Mouse (Mus musculus) neural tube, embryonic 12.5 days (tissue): ENCODE data around the gene Cplx3. TPM values are rescaled to one million over a fixed set of nuclear protein-coding genes. Genes with fewer than 3 reads are reported as not detected.
A peak's percentile ranks its signal among the peaks of the same experiment; 100 is the strongest.

Experiments
- ATAC-seq: fragments of 200-750 bp; cut with Nextera tagmentation; 2 replicates; pipeline ENCODE4 v1.8.0; 2017; ENCODE audit warnings: low read depth, mild to moderate bottlenecking, moderate TSS enrichment, moderate library complexity; ENCODE audit not compliant: low FRiP score
- H3K27ac ChIP-seq: fragments of 300-500 bp; sonication (generic); 2 replicates; pipeline ENCODE4 v1.5.1; 2016
- H3K27me3 ChIP-seq: fragments of 300-500 bp; sonication (generic); replicated peaks from 2 replicates; pipeline ENCODE4 v1.6.1; 2016; ENCODE audit warnings: mild to moderate bottlenecking
- H3K36me3 ChIP-seq: fragments of 300-500 bp; sonication (generic); 2 replicates; pipeline ENCODE4 v1.6.1; 2016; ENCODE audit warnings: mild to moderate bottlenecking
- H3K4me1 ChIP-seq: fragments of 300-500 bp; sonication (generic); 2 replicates; pipeline ENCODE4 v1.6.1; 2016
- H3K4me2 ChIP-seq: fragments of 300-500 bp; sonication (generic); replicated peaks from 2 replicates; pipeline ENCODE4 v1.6.1; 2016; ENCODE audit warnings: mild to moderate bottlenecking
- H3K4me3 ChIP-seq: fragments of 300-500 bp; sonication (generic); 2 replicates; pipeline ENCODE4 v1.5.1; 2016
- H3K9ac ChIP-seq: fragments of 300-500 bp; sonication (generic); 2 replicates; pipeline ENCODE4 v1.6.1; 2016; ENCODE audit warnings: mild to moderate bottlenecking
- H3K9me3 ChIP-seq: fragments of 300-500 bp; sonication (generic); 2 replicates; pipeline ENCODE4 v1.6.1; 2016; ENCODE audit warnings: mild to moderate bottlenecking
- WGBS: fragments of 180-500 bp; shearing (Covaris S2); methylation state at CpG from one replicate; pipeline ENCODE4 v1.1.7; 2016; 5-methylcytosine and 5-hydroxymethylcytosine counted together
- polyA plus RNA-seq: library from polyadenylated mRNA; unstranded; fragments of >200 nt; fragmentation: Nextera tagmentation; extraction: Ambion mirVana; gene quantifications from 2 replicates; pipeline ENCODE4 v1.2.1, GENCODE M21; 2016

Gene Cplx3
- polyA plus RNA-seq, 1 experiment from 2014 or later: not detected

GRCm38 (mm10) chr9:57590726-57591125, 15.4 kb downstream of the Cplx3 start:
- no peak overlapping the region for H3K4me3 ChIP-seq
- 38% methylated on average over 5 of the region's 5 CpGs for WGBS
- H3K4me2 ChIP-seq: peak overlapping the region; percentile 87; the same call in 1 of the 2 replicates
- H3K27ac ChIP-seq: no peak overlapping the region
- H3K4me1 ChIP-seq: peaks cover 15% of the 10 kb centered on the region
- H3K36me3 ChIP-seq: peaks cover 48% of the 10 kb centered on the region
- H3K27me3 ChIP-seq: no peaks in the 10 kb centered on the region
- no peaks in the 10 kb centered on the region for H3K9me3 ChIP-seq
- no peak for ATAC-seq
- H3K9ac ChIP-seq: no peak overlapping the region

- peaks cover 46% of the 10 kb centered on the region for H3K36me3 ChIP-seq
- peak within 1 kb of the TSS; percentile 37; the same call in 1 of the 2 replicates for H3K27ac ChIP-seq
- no peaks in the 10 kb centered on the region for H3K9me3 ChIP-seq
- peak; percentile 90 for ATAC-seq
- peak within 1 kb of the TSS; percentile 87 for H3K4me2 ChIP-seq
- peak within 1 kb of the TSS; percentile 73 for H3K9ac ChIP-seq
- under 1% methylated on average over 58 of the region's 58 CpGs for WGBS
- H3K27me3 ChIP-seq: no peaks in the 10 kb centered on the region
- H3K4me3 ChIP-seq: peak within 1 kb of the TSS; percentile 67
- H3K4me1 ChIP-seq: peaks cover 15% of the 10 kb centered on the region
These were observed 16.6 kb downstream of the Cplx3 start, which contains the start of gene Ulk3 for GRCm38 (mm10) chr9:57589224-57590126. TSS of gene Ulk3 (plus strand) at chr9:57589452.

DNA sequence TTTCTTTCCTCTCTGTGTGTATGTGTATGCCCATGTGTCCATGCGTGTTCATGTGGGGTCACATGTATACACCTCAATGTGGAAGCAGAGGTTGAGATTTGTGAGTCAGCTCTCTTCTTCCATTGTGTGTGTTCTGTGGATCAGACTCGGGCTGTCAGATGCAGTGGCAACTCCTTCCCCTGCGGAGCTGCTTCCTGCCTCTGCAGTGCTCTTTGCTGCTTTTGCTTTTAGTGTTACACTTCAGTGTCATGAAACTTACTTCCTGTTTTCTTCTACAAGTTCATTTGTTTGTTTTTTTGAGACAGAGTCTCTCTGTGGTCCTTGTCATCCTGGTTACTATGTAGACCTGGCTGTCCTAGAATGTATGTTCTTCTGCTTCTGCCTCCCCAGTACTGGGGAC, 21.1 kb downstream of the Cplx3 start:
- H3K4me1 ChIP-seq: peaks cover 11% of the 10 kb centered on the region
- no peak overlapping the region for H3K9ac ChIP-seq
- H3K4me3 ChIP-seq: no peak overlapping the region
- H3K27me3 ChIP-seq: no peaks in the 10 kb centered on the region
- no peak overlapping the region for H3K4me2 ChIP-seq
- H3K9me3 ChIP-seq: no peaks in the 10 kb centered on the region
- no peak for ATAC-seq
- H3K27ac ChIP-seq: no peak overlapping the region
- WGBS: 82% methylated on average over 3 of the region's 3 CpGs
- H3K36me3 ChIP-seq: peaks cover 70% of the 10 kb centered on the region

DNA sequence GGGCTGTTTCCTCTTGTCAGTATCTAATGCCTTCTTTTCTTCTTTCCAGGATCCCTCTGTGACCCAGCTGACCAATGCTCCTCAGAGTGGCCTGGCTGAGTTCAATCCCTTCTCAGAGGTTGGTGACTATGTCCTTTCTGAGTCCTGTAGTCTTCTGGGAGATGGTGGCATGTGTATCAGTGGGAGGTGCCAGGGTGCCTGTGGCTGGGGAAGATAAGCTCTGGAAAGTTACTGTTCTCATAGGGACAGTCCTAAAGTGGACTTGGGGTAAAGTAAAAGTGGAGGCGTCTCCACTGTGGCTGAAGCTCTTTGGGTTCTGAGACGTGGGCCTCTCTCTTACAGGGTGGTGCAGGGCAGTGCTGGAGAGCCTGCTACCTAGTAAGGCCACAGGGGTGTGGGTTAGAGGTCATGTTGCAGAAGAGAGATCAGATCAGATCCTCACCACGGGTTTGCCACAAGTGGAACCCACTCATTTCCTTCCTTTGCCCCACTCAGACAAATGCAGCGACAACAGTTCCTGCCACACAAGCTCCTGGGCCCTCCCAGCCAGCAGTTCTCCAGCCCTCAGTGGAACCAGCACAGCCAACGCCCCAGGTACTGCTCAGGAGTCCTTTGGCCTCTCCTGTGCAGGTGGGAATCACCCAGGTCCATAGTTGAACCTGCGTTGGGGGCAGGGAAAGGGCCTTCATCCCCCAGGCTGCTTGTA, 28.8 kb downstream of the Cplx3 start:
- 84% methylated on average over 6 of the region's 6 CpGs for WGBS
- Histone ChIP-seq H3K36me3 (peaks cover 61% of the 10 kb centered on the region), H3K4me1 (no peaks in the 10 kb centered on the region)

DNA sequence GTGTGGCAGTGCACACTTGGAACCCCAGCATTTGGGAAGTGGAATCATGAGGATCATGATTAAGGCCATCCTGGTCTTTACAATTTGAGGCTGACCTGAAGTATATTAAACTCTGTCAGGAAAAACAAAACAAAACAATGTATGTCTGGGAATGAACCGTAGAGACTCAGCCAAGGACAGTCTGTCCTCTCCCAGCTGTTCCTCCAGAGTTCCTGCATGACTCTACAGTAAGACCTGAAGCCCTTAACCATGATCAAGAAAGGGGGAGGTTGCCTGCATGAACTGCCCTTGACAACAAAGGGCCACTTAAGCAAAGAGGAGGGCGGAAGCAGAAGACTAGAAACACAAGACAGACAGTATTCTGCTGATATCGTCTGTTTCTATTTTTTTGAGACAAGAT, 30.5 kb downstream of the Cplx3 start:
- H3K4me1 ChIP-seq: no peaks in the 10 kb centered on the region
- no peak overlapping the region for H3K4me2 ChIP-seq
- WGBS: 88% methylated on average over 3 of the region's 3 CpGs
- H3K27ac ChIP-seq: no peak overlapping the region
- no peak overlapping the region for H3K4me3 ChIP-seq
- ATAC-seq: no peak
- H3K9ac ChIP-seq: no peak overlapping the region
- H3K36me3 ChIP-seq: peaks cover 53% of the 10 kb centered on the region
- no peaks in the 10 kb centered on the region for H3K27me3 ChIP-seq
- H3K9me3 ChIP-seq: no peaks in the 10 kb centered on the region

More for the DNA sequence above, 28.8 kb downstream of the Cplx3 start:
- no peak for ATAC-seq
- no peak overlapping the region for H3K4me2 ChIP-seq
- no peak overlapping the region for H3K27ac ChIP-seq
- no peak overlapping the region for H3K4me3 ChIP-seq
- H3K9me3 ChIP-seq: no peaks in the 10 kb centered on the region
- H3K27me3 ChIP-seq: no peaks in the 10 kb centered on the region
- no peak overlapping the region for H3K9ac ChIP-seq

- ATAC-seq: no peak
- no peak overlapping the region for H3K9ac ChIP-seq
- H3K4me2 ChIP-seq: no peak overlapping the region
- H3K27ac ChIP-seq: no peak overlapping the region
- no peaks in the 10 kb centered on the region for H3K4me1 ChIP-seq
- no peaks in the 10 kb centered on the region for H3K27me3 ChIP-seq
- H3K9me3 ChIP-seq: no peaks in the 10 kb centered on the region
- no peak overlapping the region for H3K4me3 ChIP-seq
- peaks cover 49% of the 10 kb centered on the region for H3K36me3 ChIP-seq
These were observed 31.7 kb downstream of the Cplx3 start for GRCm38 (mm10) chr9:57574397-57574796.

- Histone ChIP-seq H3K27ac (no peak overlapping the region), H3K9me3 (no peaks in the 10 kb centered on the region), H3K4me3 (no peak overlapping the region), H3K27me3 (no peaks in the 10 kb centered on the region), H3K4me1 (no peaks in the 10 kb centered on the region), H3K4me2 (no peak overlapping the region), H3K9ac (no peak overlapping the region), H3K36me3 (peaks cover 35% of the 10 kb centered on the region)
- no peak for ATAC-seq
- WGBS: 97% methylated on average over 6 of the region's 6 CpGs
These were observed 37.6 kb downstream of the Cplx3 start for GRCm38 (mm10) chr9:57568500-57568899.

DNA sequence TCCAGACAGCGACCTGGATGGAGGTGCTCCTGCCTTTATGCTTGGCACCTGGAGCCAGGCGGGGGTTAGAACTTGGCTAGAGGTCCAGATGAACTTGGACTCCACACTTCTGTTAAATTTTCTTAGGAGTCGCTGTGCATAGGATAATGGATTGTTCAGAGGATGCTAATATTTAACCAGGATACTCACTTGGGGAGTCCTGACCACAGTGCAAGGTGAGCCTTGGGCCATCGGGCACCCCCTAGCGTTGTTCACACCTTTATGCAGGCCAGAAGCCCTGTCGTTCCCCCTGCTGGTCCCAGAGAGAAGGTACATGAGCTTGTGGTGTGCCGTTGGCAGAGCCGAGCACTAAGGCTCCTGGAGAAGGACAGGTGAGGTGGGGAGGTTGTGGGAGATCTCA, 39.2 kb downstream of the Cplx3 start:
- no peak overlapping the region for H3K4me3 ChIP-seq
- H3K27me3 ChIP-seq: no peaks in the 10 kb centered on the region
- H3K9ac ChIP-seq: no peak overlapping the region
- H3K4me1 ChIP-seq: peaks cover 12% of the 10 kb centered on the region
- H3K9me3 ChIP-seq: no peaks in the 10 kb centered on the region
- peaks cover 28% of the 10 kb centered on the region for H3K36me3 ChIP-seq
- 61% methylated on average over 8 of the region's 8 CpGs for WGBS
- no peak overlapping the region for H3K27ac ChIP-seq
- ATAC-seq: no peak
- H3K4me2 ChIP-seq: no peak overlapping the region

DNA sequence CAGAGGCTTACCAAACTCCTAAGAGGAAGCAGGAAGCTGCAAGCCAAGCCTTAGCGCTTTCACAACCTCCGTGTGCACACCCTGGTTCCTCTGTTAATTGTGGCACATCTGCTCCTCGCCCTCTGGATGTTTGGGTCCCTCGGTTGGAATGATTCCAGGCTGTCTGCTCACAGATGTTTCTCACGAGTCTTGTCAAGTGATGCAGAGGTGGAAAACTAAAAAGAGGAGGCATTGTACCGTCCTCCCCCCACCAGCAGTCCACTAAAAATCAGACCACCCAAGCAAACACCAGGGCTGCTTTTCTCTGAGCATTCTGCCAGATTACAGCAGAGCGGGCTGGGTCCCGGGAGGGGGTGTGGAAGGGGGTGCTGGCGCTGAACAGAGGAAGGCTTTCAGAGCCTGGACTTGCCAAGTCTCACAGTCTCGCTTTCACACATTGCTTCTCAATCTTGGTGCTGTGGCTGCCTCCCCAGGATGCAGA, 40.3 kb downstream of the Cplx3 start:
- Histone ChIP-seq H3K4me2 (peak overlapping the region; percentile 16; the same call in 1 of the 2 replicates), H3K9ac (0 out of 2 replicates have a peak overlapping the region, but pooled peaks have one; percentile 13), H3K4me1 (peaks cover 19% of the 10 kb centered on the region), H3K4me3 (no peak overlapping the region), H3K27ac (no peak overlapping the region), H3K9me3 (no peaks in the 10 kb centered on the region), H3K36me3 (peaks cover 21% of the 10 kb centered on the region), H3K27me3 (no peaks in the 10 kb centered on the region)
- 61% methylated on average over 10 of the region's 10 CpGs for WGBS
- ATAC-seq: no peak

- H3K4me3 ChIP-seq: no peak overlapping the region
- no peak overlapping the region for H3K4me2 ChIP-seq
- ATAC-seq: no peak
- no peaks in the 10 kb centered on the region for H3K9me3 ChIP-seq
- H3K27me3 ChIP-seq: no peaks in the 10 kb centered on the region
- H3K4me1 ChIP-seq: peaks cover 19% of the 10 kb centered on the region
- H3K27ac ChIP-seq: no peak overlapping the region
- no peak overlapping the region for H3K9ac ChIP-seq
- H3K36me3 ChIP-seq: peaks cover 17% of the 10 kb centered on the region
- 91% methylated on average over 6 of the region's 6 CpGs for WGBS
These were observed 41.5 kb downstream of the Cplx3 start for GRCm38 (mm10) chr9:57564609-57565008.

GRCm38 (mm10) chr9:57562896-57563372, 43.1 kb downstream of the Cplx3 start:
- no peak overlapping the region for H3K27ac ChIP-seq
- no peaks in the 10 kb centered on the region for H3K27me3 ChIP-seq
- no peak overlapping the region for H3K9ac ChIP-seq
- WGBS: 82% methylated on average over 4 of the region's 4 CpGs
- peaks cover 19% of the 10 kb centered on the region for H3K4me1 ChIP-seq
- 0 out of 2 replicates have a peak overlapping the region, but pooled peaks have one; percentile 12 for H3K4me2 ChIP-seq
- ATAC-seq: no peak
- peaks cover under 1% of the 10 kb centered on the region for H3K36me3 ChIP-seq
- H3K9me3 ChIP-seq: no peaks in the 10 kb centered on the region
- H3K4me3 ChIP-seq: no peak overlapping the region

- ATAC-seq: no peak
- H3K9ac ChIP-seq: no peak overlapping the region
- peak overlapping the region; percentile 83 for H3K4me2 ChIP-seq
- peak overlapping the region; percentile 69 for H3K4me3 ChIP-seq
- H3K9me3 ChIP-seq: no peaks in the 10 kb centered on the region
- H3K36me3 ChIP-seq: no peaks in the 10 kb centered on the region
- H3K27ac ChIP-seq: no peak overlapping the region
- H3K27me3 ChIP-seq: no peaks in the 10 kb centered on the region
- H3K4me1 ChIP-seq: peaks cover 19% of the 10 kb centered on the region
- WGBS: 80% methylated on average over 13 of the region's 13 CpGs
These were observed 44.4 kb downstream of the Cplx3 start for GRCm38 (mm10) chr9:57561711-57562099.
